In the genomic region with DNA sequence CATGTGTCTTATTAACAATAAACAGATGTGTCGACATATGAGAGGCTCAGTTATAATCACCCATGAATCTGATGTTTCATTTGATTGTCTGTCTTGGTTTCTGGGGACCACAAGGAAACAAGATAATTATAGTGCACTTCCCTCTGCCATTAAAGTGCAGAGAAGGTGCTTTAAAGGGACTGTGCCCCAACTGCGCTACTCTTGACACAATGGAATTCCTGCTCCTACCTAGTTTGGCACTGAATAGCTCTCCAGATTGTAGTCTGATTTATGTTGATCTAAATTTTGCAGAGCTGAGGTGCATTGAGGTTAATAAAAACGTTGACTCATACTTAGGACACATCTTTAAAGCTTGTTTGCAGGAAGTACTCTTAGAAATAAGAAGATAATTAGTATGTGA, we compare ENCODE assay signal across 30 mouse cellular contexts.
DNase-seq lines count a peak whose midpoint lies in the region; ATAC-seq lines count a peak whose summit lies in the region.
"Had no signal": no experiment of that assay in that cellular context is flagged by ENCODE, and none has a peak within 500 bp of the region (broad histone marks: within the 10 kb centered on the region; RNA-seq: fewer than 3 reads in every experiment).

No protein-coding gene starts in this region.

- DNase-seq in embryonic facial prominence, embryonic 11.5 days (ENCODE audit: low spot score) = peak; percentile 9
- no peak for DNase-seq in embryonic facial prominence, embryonic 10.5 days (ENCODE audit: low spot score)
- DNase-seq in lung, postnatal 4 days = no peak
- peak; percentile 19 for DNase-seq in forelimb bud, embryonic 11.5 days (ENCODE audit: low read depth, low spot score)
- no peak for DNase-seq in forebrain, embryonic 11.5 days (ENCODE audit: low spot score)
- DNase-seq: adrenal gland, adult 8-10 months; cerebellum, adult 2 months; cerebellum, postnatal 14 days; forebrain, postnatal 0 days; gastrocnemius, postnatal 14 days; kidney, adult 11 months; kidney, postnatal 14 days; lung, postnatal 36 days; retina, postnatal 1 day; right cerebral cortex, postnatal 14 days had no signal

- H3K27ac ChIP-seq in embryonic facial prominence, embryonic 11.5 days (replicated peaks; ENCODE audit: low read depth, low read length) = no peak overlapping the region
- no peak overlapping the region for H3K27ac ChIP-seq in embryonic facial prominence, embryonic 10.5 days (replicated peaks)
- peak overlapping the region; percentile 41; the same call in 1 of the 2 replicates for H3K27ac ChIP-seq in lung, embryonic 16.5 days (ENCODE audit: low read length)
- H3K27ac ChIP-seq in forebrain, embryonic 11.5 days (ENCODE audit: low read depth, low read length) = no peak overlapping the region
- H3K27ac ChIP-seq in midbrain, embryonic 15.5 days = no peak overlapping the region
- H3K27ac ChIP-seq: embryonic facial prominence, embryonic 13.5 days; forebrain, embryonic 12.5 days; heart, embryonic 10.5 days; heart, embryonic 15.5 days; left cerebral cortex, adult 2 months; limb, embryonic 12.5 days; liver, embryonic 15.5 days; midbrain, embryonic 12.5 days; neural tube, embryonic 15.5 days had no signal

- no peak overlapping the region for H3K4me2 ChIP-seq in embryonic facial prominence, embryonic 11.5 days (ENCODE audit: low read depth, low read length)
- no peak overlapping the region for H3K4me2 ChIP-seq in lung, embryonic 16.5 days (ENCODE audit: low read depth, low read length)
- no peak overlapping the region for H3K4me2 ChIP-seq in forebrain, embryonic 11.5 days (ENCODE audit: low read depth, low read length, severe bottlenecking)
- H3K4me2 ChIP-seq in midbrain, embryonic 15.5 days = no peak overlapping the region
- H3K4me2 ChIP-seq: embryonic facial prominence, embryonic 13.5 days; forebrain, embryonic 12.5 days; heart, embryonic 15.5 days; limb, embryonic 12.5 days; liver, embryonic 15.5 days; midbrain, embryonic 12.5 days; neural tube, embryonic 15.5 days had no signal

- H3K36me3 ChIP-seq in embryonic facial prominence, embryonic 11.5 days (replicated peaks; ENCODE audit: control insufficient read depth, insufficient read depth, low read depth, low read length) = no peaks in the 10 kb centered on the region
- no peaks in the 10 kb centered on the region for H3K36me3 ChIP-seq in embryonic facial prominence, embryonic 10.5 days (replicated peaks)
- H3K36me3 ChIP-seq in lung, embryonic 16.5 days (ENCODE audit: control insufficient read depth, insufficient read depth, low read length) = no peaks in the 10 kb centered on the region
- H3K36me3 ChIP-seq in forebrain, embryonic 11.5 days (ENCODE audit: control insufficient read depth, insufficient read depth, low read length) = no peaks in the 10 kb centered on the region
- no peaks in the 10 kb centered on the region for H3K36me3 ChIP-seq in midbrain, embryonic 15.5 days (replicated peaks)
- H3K36me3 ChIP-seq: embryonic facial prominence, embryonic 13.5 days; forebrain, embryonic 12.5 days; heart, embryonic 10.5 days; heart, embryonic 15.5 days; limb, embryonic 12.5 days; liver, embryonic 15.5 days; midbrain, embryonic 12.5 days; neural tube, embryonic 15.5 days had no signal

- H3K9ac ChIP-seq in embryonic facial prominence, embryonic 11.5 days (replicated peaks; ENCODE audit: low read length) = no peak overlapping the region
- no peak overlapping the region for H3K9ac ChIP-seq in lung, embryonic 16.5 days (ENCODE audit: low read length)
- H3K9ac ChIP-seq in forebrain, embryonic 11.5 days (ENCODE audit: low read length) = no peak overlapping the region
- no peak overlapping the region for H3K9ac ChIP-seq in midbrain, embryonic 15.5 days
- H3K9ac ChIP-seq: embryonic facial prominence, embryonic 13.5 days; forebrain, embryonic 12.5 days; forebrain, postnatal 0 days; heart, embryonic 15.5 days; limb, embryonic 12.5 days; liver, embryonic 15.5 days; midbrain, embryonic 12.5 days; neural tube, embryonic 15.5 days had no signal

- H3K4me3 ChIP-seq in embryonic facial prominence, embryonic 11.5 days (ENCODE audit: low read depth, low read length) = no peak overlapping the region
- no peak overlapping the region for H3K4me3 ChIP-seq in embryonic facial prominence, embryonic 10.5 days
- no peak overlapping the region for H3K4me3 ChIP-seq in lung, embryonic 16.5 days (ENCODE audit: low read length)
- H3K4me3 ChIP-seq in forebrain, embryonic 11.5 days (ENCODE audit: low read depth, low read length) = no peak overlapping the region
- H3K4me3 ChIP-seq in midbrain, embryonic 15.5 days = no peak overlapping the region
- H3K4me3 ChIP-seq: embryonic facial prominence, embryonic 13.5 days; erythroblast, embryonic 14.5 days; forebrain, embryonic 12.5 days; heart, embryonic 10.5 days; heart, embryonic 15.5 days; left cerebral cortex, adult 2 months; limb, embryonic 12.5 days; liver, embryonic 15.5 days; megakaryocyte, embryonic 14.5 days; midbrain, embryonic 12.5 days; neural tube, embryonic 15.5 days had no signal

- no peak; the same call in 1 of the 2 replicates for ATAC-seq in embryonic facial prominence, embryonic 11.5 days (replicated peaks; ENCODE audit: insufficient number of reproducible peaks, low FRiP score, low TSS enrichment, low read depth)
- peak; percentile 54; the same call in 1 of the 2 replicates for ATAC-seq in lung, embryonic 16.5 days (ENCODE audit: low read depth)
- no peak for ATAC-seq in forebrain, embryonic 11.5 days (replicated peaks; ENCODE audit: low FRiP score)
- ATAC-seq in midbrain, embryonic 15.5 days (replicated peaks) = no peak
- ATAC-seq: activated CD4-positive, CD25-positive, alpha-beta regulatory T cell, adult 4 months; forebrain, postnatal 0 days; hindbrain, embryonic 16.5 days had no signal

- no peaks in the 10 kb centered on the region for H3K27me3 ChIP-seq in embryonic facial prominence, embryonic 11.5 days (ENCODE audit: control insufficient read depth, insufficient read depth, low read length)
- no peaks in the 10 kb centered on the region for H3K27me3 ChIP-seq in embryonic facial prominence, embryonic 10.5 days (replicated peaks; ENCODE audit: low read depth, poor library complexity, severe bottlenecking)
- H3K27me3 ChIP-seq in lung, embryonic 16.5 days (ENCODE audit: control insufficient read depth, insufficient read depth, low read depth, low read length) = no peaks in the 10 kb centered on the region
- no peaks in the 10 kb centered on the region for H3K27me3 ChIP-seq in forebrain, embryonic 11.5 days (ENCODE audit: control insufficient read depth, insufficient read depth, low read length)
- H3K27me3 ChIP-seq in midbrain, embryonic 15.5 days (replicated peaks) = no peaks in the 10 kb centered on the region
- H3K27me3 ChIP-seq: embryonic facial prominence, embryonic 13.5 days; forebrain, embryonic 12.5 days; heart, embryonic 15.5 days; limb, embryonic 12.5 days; liver, embryonic 15.5 days; megakaryocyte, embryonic 14.5 days; midbrain, embryonic 12.5 days; neural tube, embryonic 15.5 days had no signal

- no peaks in the 10 kb centered on the region for H3K9me3 ChIP-seq in embryonic facial prominence, embryonic 11.5 days (replicated peaks; ENCODE audit: control insufficient read depth, low read length)
- no peaks in the 10 kb centered on the region for H3K9me3 ChIP-seq in embryonic facial prominence, embryonic 10.5 days
- no peaks in the 10 kb centered on the region for H3K9me3 ChIP-seq in lung, embryonic 16.5 days (ENCODE audit: control insufficient read depth, low read length)
- H3K9me3 ChIP-seq in forebrain, embryonic 11.5 days (ENCODE audit: control insufficient read depth, low read length) = no peaks in the 10 kb centered on the region
- H3K9me3 ChIP-seq in midbrain, embryonic 15.5 days = no peaks in the 10 kb centered on the region
- H3K9me3 ChIP-seq: embryonic facial prominence, embryonic 13.5 days; forebrain, embryonic 12.5 days; heart, embryonic 10.5 days; heart, embryonic 15.5 days; limb, embryonic 12.5 days; liver, embryonic 15.5 days; megakaryocyte, embryonic 14.5 days; midbrain, embryonic 12.5 days; neural tube, embryonic 15.5 days had no signal

- WGBS in embryonic facial prominence, embryonic 11.5 days = 43% methylated on average over 3 of the region's 3 CpGs
- WGBS in embryonic facial prominence, embryonic 10.5 days = 50% methylated on average over 3 of the region's 3 CpGs
- WGBS in lung, embryonic 16.5 days = 43% methylated on average over 3 of the region's 3 CpGs
- WGBS in forebrain, embryonic 11.5 days = 62% methylated on average over 3 of the region's 3 CpGs
- 68% methylated on average over 3 of the region's 3 CpGs for WGBS in midbrain, embryonic 15.5 days

- no peaks in the 10 kb centered on the region for H3K4me1 ChIP-seq in embryonic facial prominence, embryonic 11.5 days (ENCODE audit: control insufficient read depth, insufficient read depth, low read length)
- H3K4me1 ChIP-seq in embryonic facial prominence, embryonic 10.5 days = peaks cover 8% of the 10 kb centered on the region; the same call in 1 of the 2 replicates
- H3K4me1 ChIP-seq in lung, embryonic 16.5 days (replicated peaks; ENCODE audit: control insufficient read depth, insufficient read depth, low read length) = no peaks in the 10 kb centered on the region; the same call in 1 of the 2 replicates
- H3K4me1 ChIP-seq in forebrain, embryonic 11.5 days (replicated peaks; ENCODE audit: control insufficient read depth, insufficient read depth, low read length) = no peaks in the 10 kb centered on the region
- no peaks in the 10 kb centered on the region for H3K4me1 ChIP-seq in midbrain, embryonic 15.5 days
- H3K4me1 ChIP-seq: heart, embryonic 10.5 days; heart, embryonic 15.5 days; liver, embryonic 15.5 days; megakaryocyte, embryonic 14.5 days; midbrain, embryonic 12.5 days; neural tube, embryonic 15.5 days had no signal

Comparison
In these comparisons a context has a peak if more than half of its experiments do, and no peak if none do; other contexts are left out.
1. DNase-seq: peak in embryonic facial prominence, embryonic 11.5 days (single experiment) and forelimb bud, embryonic 11.5 days (single experiment); none in embryonic facial prominence, embryonic 10.5 days (single experiment), lung, postnatal 4 days (0 of 2) and forebrain, embryonic 11.5 days (single experiment).